8 mouse cellular contexts compared by ENCODE assay signal in the genomic region with DNA sequence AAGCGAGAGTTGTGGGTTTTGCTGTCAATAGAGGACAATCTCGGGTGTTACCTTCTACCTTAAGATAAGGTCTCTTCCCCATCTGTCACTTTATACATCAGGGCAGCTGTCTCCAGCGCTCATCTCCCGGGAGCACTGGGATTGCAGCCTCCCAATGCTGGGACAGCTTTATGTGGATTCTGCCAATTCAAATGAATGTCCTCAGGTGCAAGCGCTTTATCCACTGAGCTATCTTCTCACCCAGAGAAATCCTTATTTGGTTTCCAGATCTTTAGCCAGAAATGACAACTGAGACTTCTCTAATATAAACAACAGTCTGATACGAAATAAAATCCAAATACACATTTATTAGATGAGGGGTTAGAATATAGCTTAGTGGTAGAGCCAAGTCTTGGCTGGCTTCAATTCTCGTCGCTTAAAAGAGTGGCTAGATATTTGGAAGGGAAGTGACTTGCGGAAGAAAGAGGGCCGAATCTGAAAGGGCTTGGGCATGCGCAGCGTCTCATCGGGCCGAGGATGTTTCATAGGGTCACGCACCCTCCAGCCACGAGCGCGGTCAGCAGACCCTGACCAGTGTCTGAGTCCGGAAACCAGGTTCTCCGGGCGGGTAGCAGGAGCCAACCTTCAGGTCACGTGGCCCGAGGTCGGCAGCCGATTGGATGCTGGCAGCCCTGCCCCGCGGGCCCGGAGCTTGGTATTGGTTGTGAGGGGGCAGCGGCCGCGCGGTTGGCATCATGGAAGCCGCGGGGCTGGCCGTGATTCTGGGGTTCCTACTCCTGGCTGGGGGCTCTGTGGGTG. TPM values are rescaled to one million over a fixed set of nuclear protein-coding genes. Genes with fewer than 3 reads are reported as not detected.
DNase-seq lines count a peak whose midpoint lies in the region; ATAC-seq and TF ChIP-seq lines count a peak whose summit lies in the region.

Naglu (plus strand) TSS at position 622 of the 798 bp plus-strand sequence.

- H3K9ac ChIP-seq in embryonic facial prominence, embryonic 15.5 days: peak within 1 kb of the TSS; percentile 55
- H3K9ac ChIP-seq in limb, embryonic 13.5 days: peak within 1 kb of the TSS; percentile 84
- peak within 1 kb of the TSS; percentile 90 for H3K9ac ChIP-seq in midbrain, embryonic 15.5 days

- peak within 1 kb of the TSS; percentile 96 for H3K4me2 ChIP-seq in embryonic facial prominence, embryonic 15.5 days (replicated peaks)
- peak within 1 kb of the TSS; percentile 99 for H3K4me2 ChIP-seq in limb, embryonic 13.5 days (replicated peaks)
- H3K4me2 ChIP-seq in midbrain, embryonic 15.5 days: peak within 1 kb of the TSS; percentile 94

- ATAC-seq in embryonic facial prominence, embryonic 15.5 days (ENCODE audit: insufficient number of reproducible peaks, low FRiP score, low TSS enrichment, low read depth): peak; percentile 82
- ATAC-seq in limb, embryonic 13.5 days (ENCODE audit: low FRiP score, low read depth): peak; percentile 70
- ATAC-seq in midbrain, embryonic 15.5 days (replicated peaks): peak; percentile 92

- TF ChIP-seq CTCF in bone marrow macrophage, adult 2 months (IDR thresholded peaks at IDR 0.05; ENCODE audit: low read depth, low read length): no peak

- H3K36me3 ChIP-seq in embryonic facial prominence, embryonic 15.5 days: no peaks in the 10 kb centered on the region
- H3K36me3 ChIP-seq in limb, embryonic 13.5 days: no peaks in the 10 kb centered on the region
- H3K36me3 ChIP-seq in midbrain, embryonic 15.5 days (replicated peaks): no peaks in the 10 kb centered on the region

- peak within 1 kb of the TSS; percentile 73 for H3K27ac ChIP-seq in bone marrow macrophage, adult 2 months (ENCODE audit: insufficient read depth, low read depth, low read length)
- H3K27ac ChIP-seq in embryonic facial prominence, embryonic 15.5 days (replicated peaks): no peak within 1 kb of the TSS
- H3K27ac ChIP-seq in limb, embryonic 13.5 days: no peak within 1 kb of the TSS
- H3K27ac ChIP-seq in midbrain, embryonic 15.5 days: peak within 1 kb of the TSS; percentile 84

- peak; percentile 96 for DNase-seq in A20 (ENCODE audit: low read depth, low spot score)
- DNase-seq in heart, adult 8-10 months (ENCODE audit: low spot score): peak; percentile 96
- peak; percentile 97 for DNase-seq in kidney, adult 9 months
- DNase-seq in spleen, adult 18-20 months: peak; percentile 91 to 93

- H3K9me3 ChIP-seq in embryonic facial prominence, embryonic 15.5 days (replicated peaks): no peaks in the 10 kb centered on the region
- H3K9me3 ChIP-seq in limb, embryonic 13.5 days: no peaks in the 10 kb centered on the region
- H3K9me3 ChIP-seq in midbrain, embryonic 15.5 days: no peaks in the 10 kb centered on the region

- peaks cover 13% of the 10 kb centered on the region for H3K4me1 ChIP-seq in bone marrow macrophage, adult 2 months (ENCODE audit: control insufficient read depth, insufficient read depth, low read length)
- peaks cover 25% of the 10 kb centered on the region for H3K4me1 ChIP-seq in embryonic facial prominence, embryonic 15.5 days
- peaks cover 17% of the 10 kb centered on the region for H3K4me1 ChIP-seq in limb, embryonic 13.5 days
- peaks cover 22% of the 10 kb centered on the region for H3K4me1 ChIP-seq in midbrain, embryonic 15.5 days

- no peak; the same call in 1 of the 2 replicates for TF ChIP-seq POLR2A in bone marrow macrophage, adult 2 months (IDR thresholded peaks at IDR 0.05; ENCODE audit: borderline replicate concordance, low read depth, low read length)

- peak within 1 kb of the TSS; percentile 81 for H3K4me3 ChIP-seq in bone marrow macrophage, adult 2 months (ENCODE audit: insufficient read depth, low read length)
- H3K4me3 ChIP-seq in embryonic facial prominence, embryonic 15.5 days (replicated peaks): peak within 1 kb of the TSS; percentile 74
- H3K4me3 ChIP-seq in limb, embryonic 13.5 days: peak within 1 kb of the TSS; percentile 75
- H3K4me3 ChIP-seq in midbrain, embryonic 15.5 days: peak within 1 kb of the TSS; percentile 78

- 4% methylated on average over 35 of the region's 35 CpGs for WGBS in embryonic facial prominence, embryonic 15.5 days
- 5% methylated on average over 35 of the region's 35 CpGs for WGBS in limb, embryonic 13.5 days
- 4% methylated on average over 35 of the region's 35 CpGs for WGBS in midbrain, embryonic 15.5 days

- peaks cover 6% of the 10 kb centered on the region; the same call in 1 of the 2 replicates for H3K27me3 ChIP-seq in embryonic facial prominence, embryonic 15.5 days
- peaks cover 37% of the 10 kb centered on the region for H3K27me3 ChIP-seq in limb, embryonic 13.5 days
- no peaks in the 10 kb centered on the region; the same call in 1 of the 2 replicates for H3K27me3 ChIP-seq in midbrain, embryonic 15.5 days (replicated peaks)

RNA-seq across cellular contexts. Expression of gene Naglu, which starts in this region (rescaled TPM):
- polyA plus RNA-seq in bone marrow macrophage, adult 2 months (2012; ENCODE audit: insufficient read depth, insufficient read length, missing spikeins): 59.5 and 64.3 TPM in 2 replicates
- polyA plus RNA-seq in embryonic facial prominence, embryonic 15.5 days (2015; fragmentation: Nextera tagmentation; extraction: Ambion mirVana): 15.1 and 16.6 TPM in 2 replicates
- total RNA-seq in heart, adult 8-10 months (2022): 10 to 100 TPM in 1 of 4 experiments, 1 to 10 TPM in 3; 7.3 to 10.1 (median 7.8) TPM
- polyA plus RNA-seq in limb, embryonic 13.5 days (2015; fragmentation: Nextera tagmentation; extraction: Ambion mirVana): 9.4 and 9.8 TPM in 2 replicates
- polyA plus RNA-seq in midbrain, embryonic 15.5 days (2015; fragmentation: Nextera tagmentation; extraction: Ambion mirVana): 13.7 and 15.5 TPM in 2 replicates

Comparison
In these comparisons a context has a peak if more than half of its experiments do, and no peak if none do; other contexts are left out.
1. H3K27ac ChIP-seq: peak in bone marrow macrophage, adult 2 months (single experiment) and midbrain, embryonic 15.5 days (single experiment); none in embryonic facial prominence, embryonic 15.5 days (single experiment) and limb, embryonic 13.5 days (single experiment).
2. Peak in every context shown above with its lines, with median percentiles within 50 percentile points of each other: DNase-seq, H3K4me3 ChIP-seq, ATAC-seq, H3K4me2 ChIP-seq and H3K9ac ChIP-seq.